Mouse (Mus musculus) testis, adult 2 months (tissue): ENCODE data around the gene Kcnk4.

Experiments
- CTCF ChIP-seq: fragments of 200-500 bp; IDR thresholded peaks from 2 replicates; pipeline ENCODE4 v1.5.1; 2012; ENCODE audit warnings: low read depth, mild to moderate bottlenecking, inconsistent platforms, low read length, moderate library complexity; ENCODE audit not compliant: control insufficient read depth, insufficient read depth, insufficient replicate concordance
- POLR2A ChIP-seq: fragments of 200-500 bp; IDR thresholded peaks from 2 replicates; pipeline ENCODE4 v1.6.1; 2012; ENCODE audit warnings: low read depth, mild to moderate bottlenecking, inconsistent platforms, low read length, moderate library complexity; ENCODE audit not compliant: control insufficient read depth

GRCm38 (mm10) chr19:6949951-6950350 lies 15.6 kb upstream of the Kcnk4 start:
- TF ChIP-seq POLR2A, result no peak
- TF ChIP-seq CTCF, result no peak
